Mouse (Mus musculus): ENCODE measurements around the gene Dnal1. TPM values are rescaled to one million over a fixed set of nuclear protein-coding genes. Genes with fewer than 3 reads are reported as not detected.

The Dnal1 gene
- polyA plus RNA-seq, 1 experiment from 2014 or later, result 7.6 TPM

GRCm38 (mm10) chr12:84185547-84185946 is 71.4 kb downstream of the Dnal1 start:
- Histone ChIP-seq H3K27ac (ENCODE audit: low read depth, low read length) (no peak overlapping the region), H3K4me1 (ENCODE audit: control insufficient read depth, insufficient read depth, low read depth, low read length) (peaks cover 42% of the 10 kb centered on the region), H3K9me3 (ENCODE audit: control insufficient read depth, low read length) (no peaks in the 10 kb centered on the region), H3K4me2 (ENCODE audit: low read length) (no peak overlapping the region), H3K27me3 (replicated peaks; ENCODE audit: control insufficient read depth, insufficient read depth, low read length) (no peaks in the 10 kb centered on the region), H3K9ac (ENCODE audit: low read depth, low read length) (no peak overlapping the region), H3K36me3 (ENCODE audit: control insufficient read depth, insufficient read depth, low read length) (no peaks in the 10 kb centered on the region), H3K4me3 (ENCODE audit: low read length) (no peak overlapping the region)
- WGBS, result 76% methylated on average over 6 of the region's 6 CpGs
- no peak for ATAC-seq

- Histone ChIP-seq H3K4me3 (ENCODE audit: low read length) (no peak overlapping the region), H3K27ac (ENCODE audit: low read depth, low read length) (peak overlapping the region; percentile 2; the same call in 1 of the 2 replicates), H3K4me1 (ENCODE audit: control insufficient read depth, insufficient read depth, low read depth, low read length) (peaks cover 45% of the 10 kb centered on the region), H3K9ac (ENCODE audit: low read depth, low read length) (no peak overlapping the region), H3K27me3 (replicated peaks; ENCODE audit: control insufficient read depth, insufficient read depth, low read length) (no peaks in the 10 kb centered on the region), H3K9me3 (ENCODE audit: control insufficient read depth, low read length) (no peaks in the 10 kb centered on the region), H3K36me3 (ENCODE audit: control insufficient read depth, insufficient read depth, low read length) (no peaks in the 10 kb centered on the region), H3K4me2 (ENCODE audit: low read length) (no peak overlapping the region)
- ATAC-seq, result no peak; the same call in 1 of the 2 replicates
- 53% methylated on average over 3 of the region's 3 CpGs for WGBS
Observed at GRCm38 (mm10) chr12:84186536-84186935, 72.4 kb downstream of the Dnal1 start.

GRCm38 (mm10) chr12:84186950-84187349 is 72.8 kb downstream of the Dnal1 start:
- Histone ChIP-seq H3K27me3 (replicated peaks; ENCODE audit: control insufficient read depth, insufficient read depth, low read length) (no peaks in the 10 kb centered on the region), H3K27ac (ENCODE audit: low read depth, low read length) (peak overlapping the region; percentile 2; the same call in 1 of the 2 replicates), H3K36me3 (ENCODE audit: control insufficient read depth, insufficient read depth, low read length) (no peaks in the 10 kb centered on the region), H3K4me2 (ENCODE audit: low read length) (no peak overlapping the region), H3K4me3 (ENCODE audit: low read length) (no peak overlapping the region), H3K4me1 (ENCODE audit: control insufficient read depth, insufficient read depth, low read depth, low read length) (peaks cover 49% of the 10 kb centered on the region), H3K9ac (ENCODE audit: low read depth, low read length) (no peak overlapping the region), H3K9me3 (ENCODE audit: control insufficient read depth, low read length) (no peaks in the 10 kb centered on the region)
- ATAC-seq, result peak; percentile 69
- 49% methylated on average over 5 of the region's 5 CpGs for WGBS

GRCm38 (mm10) chr12:84187752-84188601 is 73.8 kb downstream of the Dnal1 start:
- Histone ChIP-seq H3K27ac (ENCODE audit: low read depth, low read length) (peak overlapping the region; percentile 1; the same call in 1 of the 2 replicates), H3K4me1 (ENCODE audit: control insufficient read depth, insufficient read depth, low read depth, low read length) (peaks cover 56% of the 10 kb centered on the region), H3K27me3 (replicated peaks; ENCODE audit: control insufficient read depth, insufficient read depth, low read length) (no peaks in the 10 kb centered on the region), H3K4me2 (ENCODE audit: low read length) (no peak overlapping the region), H3K36me3 (ENCODE audit: control insufficient read depth, insufficient read depth, low read length) (no peaks in the 10 kb centered on the region), H3K9me3 (ENCODE audit: control insufficient read depth, low read length) (no peaks in the 10 kb centered on the region), H3K4me3 (ENCODE audit: low read length) (no peak overlapping the region), H3K9ac (ENCODE audit: low read depth, low read length) (no peak overlapping the region)
- 62% methylated on average over 15 of the region's 15 CpGs for WGBS
- no peak for ATAC-seq

- no peaks in the 10 kb centered on the region for H3K27me3 ChIP-seq (replicated peaks; ENCODE audit: control insufficient read depth, insufficient read depth, low read length)
- H3K9ac ChIP-seq (ENCODE audit: low read depth, low read length), result peak overlapping the region; percentile 11; the same call in 1 of the 2 replicates
- 75% methylated on average over 14 of the region's 14 CpGs for WGBS
- ATAC-seq, result no peak
- H3K27ac ChIP-seq (ENCODE audit: low read depth, low read length), result no peak overlapping the region
- no peaks in the 10 kb centered on the region for H3K9me3 ChIP-seq (ENCODE audit: control insufficient read depth, low read length)
- H3K4me2 ChIP-seq (ENCODE audit: low read length), result no peak overlapping the region
- peaks cover 56% of the 10 kb centered on the region for H3K4me1 ChIP-seq (ENCODE audit: control insufficient read depth, insufficient read depth, low read depth, low read length)
- no peaks in the 10 kb centered on the region for H3K36me3 ChIP-seq (ENCODE audit: control insufficient read depth, insufficient read depth, low read length)
- H3K4me3 ChIP-seq (ENCODE audit: low read length), result no peak overlapping the region
Observed at GRCm38 (mm10) chr12:84188881-84189444, 74.8 kb downstream of the Dnal1 start.

- Histone ChIP-seq H3K27ac (ENCODE audit: low read depth, low read length) (no peak overlapping the region), H3K36me3 (ENCODE audit: control insufficient read depth, insufficient read depth, low read length) (no peaks in the 10 kb centered on the region), H3K4me3 (ENCODE audit: low read length) (no peak overlapping the region), H3K4me1 (ENCODE audit: control insufficient read depth, insufficient read depth, low read depth, low read length) (peaks cover 61% of the 10 kb centered on the region), H3K4me2 (ENCODE audit: low read length) (peak overlapping the region; percentile 88), H3K9ac (ENCODE audit: low read depth, low read length) (0 out of 2 replicates have a peak overlapping the region, but pooled peaks have one; percentile 10), H3K27me3 (replicated peaks; ENCODE audit: control insufficient read depth, insufficient read depth, low read length) (no peaks in the 10 kb centered on the region), H3K9me3 (ENCODE audit: control insufficient read depth, low read length) (no peaks in the 10 kb centered on the region)
- 48% methylated on average over 15 of the region's 15 CpGs for WGBS
- ATAC-seq, result no peak
Observed at GRCm38 (mm10) chr12:84190151-84190820, 76.1 kb downstream of the Dnal1 start.

GRCm38 (mm10) chr12:84191190-84191589 is 77.0 kb downstream of the Dnal1 start:
- H3K4me1 ChIP-seq (ENCODE audit: control insufficient read depth, insufficient read depth, low read depth, low read length), result peaks cover 61% of the 10 kb centered on the region
- WGBS, result 59% methylated on average over 7 of the region's 7 CpGs
- H3K36me3 ChIP-seq (ENCODE audit: control insufficient read depth, insufficient read depth, low read length), result no peaks in the 10 kb centered on the region
- H3K9me3 ChIP-seq (ENCODE audit: control insufficient read depth, low read length), result no peaks in the 10 kb centered on the region
- H3K9ac ChIP-seq (ENCODE audit: low read depth, low read length), result 0 out of 2 replicates have a peak overlapping the region, but pooled peaks have one; percentile 5
- H3K27me3 ChIP-seq (replicated peaks; ENCODE audit: control insufficient read depth, insufficient read depth, low read length), result no peaks in the 10 kb centered on the region
- peak overlapping the region; percentile 88 for H3K4me2 ChIP-seq (ENCODE audit: low read length)
- no peak overlapping the region for H3K27ac ChIP-seq (ENCODE audit: low read depth, low read length)
- no peak overlapping the region for H3K4me3 ChIP-seq (ENCODE audit: low read length)
- ATAC-seq, result no peak

GRCm38 (mm10) chr12:84191770-84192169 is 77.6 kb downstream of the Dnal1 start:
- Histone ChIP-seq H3K4me3 (ENCODE audit: low read length) (peak overlapping the region; percentile 81), H3K27me3 (replicated peaks; ENCODE audit: control insufficient read depth, insufficient read depth, low read length) (no peaks in the 10 kb centered on the region), H3K36me3 (ENCODE audit: control insufficient read depth, insufficient read depth, low read length) (no peaks in the 10 kb centered on the region), H3K4me1 (ENCODE audit: control insufficient read depth, insufficient read depth, low read depth, low read length) (peaks cover 58% of the 10 kb centered on the region), H3K27ac (ENCODE audit: low read depth, low read length) (no peak overlapping the region), H3K4me2 (ENCODE audit: low read length) (peak overlapping the region; percentile 88), H3K9ac (ENCODE audit: low read depth, low read length) (peak overlapping the region; percentile 94; the same call in 1 of the 2 replicates), H3K9me3 (ENCODE audit: control insufficient read depth, low read length) (no peaks in the 10 kb centered on the region)
- ATAC-seq, result no peak
- 25% methylated on average over 5 of the region's 5 CpGs for WGBS

- Histone ChIP-seq H3K9ac (ENCODE audit: low read depth, low read length) (peak overlapping the region; percentile 94), H3K27me3 (replicated peaks; ENCODE audit: control insufficient read depth, insufficient read depth, low read length) (no peaks in the 10 kb centered on the region), H3K4me1 (ENCODE audit: control insufficient read depth, insufficient read depth, low read depth, low read length) (peaks cover 55% of the 10 kb centered on the region), H3K36me3 (ENCODE audit: control insufficient read depth, insufficient read depth, low read length) (no peaks in the 10 kb centered on the region), H3K27ac (ENCODE audit: low read depth, low read length) (no peak overlapping the region; the same call in 1 of the 2 replicates), H3K9me3 (ENCODE audit: control insufficient read depth, low read length) (no peaks in the 10 kb centered on the region), H3K4me3 (ENCODE audit: low read length) (peak overlapping the region; percentile 81), H3K4me2 (ENCODE audit: low read length) (peak overlapping the region; percentile 88)
- no peak for ATAC-seq
- WGBS, result 4% methylated on average over 11 of the region's 13 CpGs
Observed at GRCm38 (mm10) chr12:84192280-84192679, 78.1 kb downstream of the Dnal1 start.
